Mouse (Mus musculus) embryonic fibroblast, embryonic 13.5 days (primary cell): Measurements from ENCODE around the gene Ptcd1.
"Not testable (repeated sequence)": the region's sequence is repeated elsewhere in the genome, so short reads cannot be mapped to it uniquely, and the experiment has no call there.

Experiments
- CTCF ChIP-seq: IDR thresholded peaks from 2 replicates; pipeline ENCODE4 v1.5.1; 2011; ENCODE audit warnings: mild to moderate bottlenecking, control low read depth, low read length, moderate library complexity, borderline replicate concordance; ENCODE audit not compliant: insufficient read depth
- POLR2A ChIP-seq: IDR thresholded peaks from 2 replicates; pipeline ENCODE4 v1.6.1; 2011; ENCODE audit warnings: low read depth, mild to moderate bottlenecking, control low read depth, low read length, moderate library complexity

DNA sequence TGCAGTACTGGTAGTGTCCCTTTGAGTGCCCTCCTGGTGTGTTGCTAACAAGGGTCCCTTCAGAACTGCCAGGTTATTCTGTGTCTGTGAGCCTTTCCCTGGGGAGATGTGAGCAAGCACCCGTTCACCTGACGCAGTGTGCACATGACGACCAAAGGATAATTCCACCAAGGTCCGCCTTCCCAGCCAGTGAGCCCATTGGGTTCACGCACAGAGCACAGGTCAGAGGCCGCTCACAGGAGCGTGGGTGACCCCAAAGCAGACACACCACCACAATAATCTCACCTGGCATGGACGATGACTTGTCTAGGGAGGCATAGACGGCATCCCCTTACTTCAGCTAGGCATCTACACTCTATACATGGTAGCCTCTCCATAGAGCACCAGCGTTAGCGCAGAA is 65.5 kb downstream of the Ptcd1 start:
- not testable (repeated sequence) for TF ChIP-seq POLR2A, CTCF
